Mouse (Mus musculus): ENCODE results near the gene Tent2.
A peak's percentile ranks its signal among the peaks of the same experiment; 100 is the strongest.
"Not testable (repeated sequence)": the region's sequence is repeated elsewhere in the genome, so short reads cannot be mapped to it uniquely, and the experiment has no call there.

The Tent2 gene

GRCm38 (mm10) chr13:93191831-93192645 is at the start of gene Tent2:
Tent2 (minus strand) TSS chr13:93192385.
- peak; percentile 91 for DNase-seq (ENCODE audit: extremely low spot score)

DNA sequence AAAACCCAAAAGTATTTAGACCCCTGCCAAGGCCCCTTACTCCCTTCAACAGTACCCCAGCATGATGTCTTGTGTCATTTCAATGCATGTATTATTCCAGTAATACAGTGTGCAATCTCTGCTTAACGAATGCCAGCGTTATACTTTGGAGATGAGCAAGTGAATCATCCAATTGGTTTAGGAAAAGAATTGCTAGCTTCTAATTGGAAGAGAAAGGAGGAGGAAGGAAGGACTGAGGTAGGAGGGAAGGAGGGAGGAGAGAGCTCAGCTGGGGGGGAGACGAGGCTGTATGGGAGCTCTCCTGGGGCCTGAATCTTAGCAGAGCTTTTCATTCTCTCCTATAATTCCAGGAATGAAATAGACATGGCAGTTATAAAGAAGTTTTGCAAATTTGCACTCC is 49.0 kb upstream of the Tent2 start:
- DNase-seq (ENCODE audit: extremely low spot score): no peak

GRCm38 (mm10) chr13:93239561-93239960 is 47.4 kb upstream of the Tent2 start:
- DNase-seq (ENCODE audit: extremely low spot score): no peak

GRCm38 (mm10) chr13:93239134-93239533 is 46.9 kb upstream of the Tent2 start:
- DNase-seq (ENCODE audit: extremely low spot score): no peak

DNA sequence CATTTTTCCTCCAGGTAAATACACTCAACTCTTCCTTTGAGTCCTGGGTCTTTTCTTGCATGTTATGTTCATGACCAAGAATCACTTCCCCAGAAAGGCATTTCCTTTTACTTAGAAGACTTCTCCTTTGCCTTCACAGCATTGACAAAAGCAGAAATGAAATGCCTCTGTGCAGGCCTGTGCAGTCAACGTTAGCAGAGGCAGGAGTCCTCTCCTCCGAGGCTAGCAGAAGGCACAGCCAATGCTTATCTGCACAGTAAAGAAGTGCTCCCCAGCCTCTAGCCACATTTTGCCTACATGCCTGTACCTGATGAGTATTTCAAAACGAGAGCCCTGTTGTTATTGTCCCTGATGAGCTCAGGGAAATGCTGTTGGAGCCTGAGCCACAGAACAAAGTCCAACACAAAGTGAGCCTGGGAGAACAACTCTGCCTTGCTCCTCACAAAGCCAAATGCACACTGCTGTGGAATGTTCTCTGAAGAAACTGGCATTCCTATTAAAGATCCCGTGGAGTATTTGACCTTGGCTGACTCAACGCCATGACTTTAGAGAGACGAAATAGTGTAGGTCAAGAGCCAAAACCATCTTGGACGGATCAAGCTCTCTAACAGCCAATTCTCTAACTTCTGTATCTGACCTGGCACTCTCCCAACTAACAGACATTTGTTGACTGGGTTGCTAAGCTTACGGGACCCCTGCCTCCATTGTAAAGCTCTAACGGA is 45.7 kb upstream of the Tent2 start:
- DNase-seq (ENCODE audit: extremely low spot score): no peak

- no peak for DNase-seq (ENCODE audit: extremely low spot score)
These were observed 42.3 kb upstream of the Tent2 start for GRCm38 (mm10) chr13:93234267-93235039.

GRCm38 (mm10) chr13:93232335-93232734 is 40.1 kb upstream of the Tent2 start:
- no peak for DNase-seq (ENCODE audit: extremely low spot score)

- no peak for DNase-seq (ENCODE audit: extremely low spot score)
These were observed 38.8 kb upstream of the Tent2 start for GRCm38 (mm10) chr13:93231016-93231415.

DNA sequence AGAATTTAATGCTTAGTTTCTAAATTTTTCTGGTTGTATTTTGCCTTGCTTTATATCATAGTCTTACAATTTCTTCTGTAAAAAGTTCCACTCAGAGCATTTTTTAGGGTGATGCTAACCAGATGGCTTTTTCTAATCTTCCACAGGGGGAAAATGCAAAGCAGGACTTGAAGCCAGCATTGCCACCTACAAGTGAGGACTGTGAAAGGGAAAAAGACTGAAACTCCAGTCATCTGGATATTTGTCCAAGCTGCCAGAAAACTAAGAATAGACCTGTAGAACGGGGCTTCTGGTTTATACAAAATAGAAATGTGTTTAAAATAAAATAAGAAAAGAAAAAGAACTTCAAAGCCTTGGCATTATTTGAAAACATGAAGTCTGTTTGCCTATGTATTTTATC is 19.6 kb upstream of the Tent2 start:
- DNase-seq (ENCODE audit: extremely low spot score): no peak

DNA sequence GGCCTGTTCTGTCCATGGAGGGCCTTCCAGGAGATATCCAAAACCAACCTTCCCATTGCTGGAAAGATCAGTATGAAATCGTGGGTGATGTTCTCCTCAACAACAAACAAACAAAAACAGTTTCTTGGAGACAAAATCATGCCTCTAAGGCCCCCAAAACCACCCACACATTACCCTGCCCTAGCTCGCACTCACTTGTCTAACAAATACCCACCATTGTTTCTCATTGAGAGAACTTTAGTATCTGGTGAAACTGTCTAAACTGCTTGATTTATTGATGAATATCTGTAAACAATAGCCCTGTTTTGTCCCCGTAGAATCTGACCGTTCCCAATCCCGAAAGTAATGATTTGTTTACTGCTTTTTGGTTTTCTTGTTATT is 451 bp upstream of the Tent2 start:
- DNase-seq (ENCODE audit: extremely low spot score): no peak

- DNase-seq (ENCODE audit: extremely low spot score): no peak
These were observed 2.8 kb downstream of the Tent2 start for GRCm38 (mm10) chr13:93189416-93189815.

DNA sequence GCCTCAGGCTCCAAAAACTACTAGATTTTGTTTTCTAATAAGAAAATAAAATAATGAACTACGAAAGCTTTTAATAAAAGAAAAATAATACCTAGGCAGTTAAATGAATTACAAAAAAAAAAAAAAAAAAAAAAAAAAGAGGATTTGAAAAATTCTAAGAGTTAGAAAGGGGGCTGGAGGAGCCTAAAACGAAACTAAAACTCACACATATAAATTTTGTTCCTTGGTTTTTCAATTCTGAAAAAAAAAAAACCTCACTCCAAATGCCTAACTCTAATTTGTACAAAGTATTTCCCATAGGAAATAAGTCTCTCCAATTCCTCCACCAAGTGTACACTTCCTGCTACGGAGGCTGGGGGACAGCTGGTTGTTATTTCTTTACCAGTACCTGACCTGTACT is 3.4 kb downstream of the Tent2 start:
- no peak for DNase-seq (ENCODE audit: extremely low spot score)

GRCm38 (mm10) chr13:93187792-93188191 is 4.4 kb downstream of the Tent2 start:
- not testable (repeated sequence) for DNase-seq (ENCODE audit: extremely low spot score)

DNA sequence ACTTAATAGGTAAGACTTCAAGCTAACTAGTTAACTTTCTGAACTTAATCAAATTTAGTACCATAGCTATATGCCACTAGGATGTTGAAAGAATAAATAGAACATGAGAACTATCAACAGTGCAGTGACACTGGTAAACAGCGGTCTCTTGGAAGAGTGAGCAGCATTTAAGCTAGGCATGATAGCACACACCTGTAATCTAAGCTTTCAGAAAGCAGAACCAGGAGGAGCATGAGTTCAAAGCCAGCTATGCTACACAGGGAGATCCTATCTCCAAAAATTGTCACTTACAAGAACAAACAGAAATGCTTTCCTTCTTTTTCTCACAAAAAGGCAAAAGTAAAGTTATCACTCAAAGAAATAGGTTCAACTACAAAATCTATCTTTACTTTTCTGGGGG is 11.8 kb downstream of the Tent2 start:
- no peak for DNase-seq (ENCODE audit: extremely low spot score)

DNA sequence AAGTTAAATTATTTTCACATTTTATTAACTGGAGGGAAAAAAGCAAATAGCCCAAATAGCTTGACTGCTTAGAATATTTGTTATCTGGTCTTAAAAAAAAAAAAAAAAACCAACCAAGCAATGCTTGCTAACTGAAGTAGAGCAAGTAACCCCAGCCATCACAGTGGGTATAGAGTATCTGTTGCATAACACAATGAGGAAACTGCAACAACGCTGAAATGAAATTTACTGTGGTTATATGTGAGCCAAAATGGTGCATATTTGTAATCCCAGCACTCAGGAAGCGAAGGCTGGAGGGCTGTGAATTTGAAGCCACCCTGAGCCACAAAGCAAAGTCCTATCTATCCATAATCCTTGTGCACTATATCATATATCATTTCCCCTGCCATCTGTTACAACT is 12.7 kb downstream of the Tent2 start:
- no peak for DNase-seq (ENCODE audit: extremely low spot score)

GRCm38 (mm10) chr13:93177571-93177970 is 14.6 kb downstream of the Tent2 start:
- DNase-seq (ENCODE audit: extremely low spot score): no peak

- DNase-seq (ENCODE audit: extremely low spot score): no peak
These were observed 28.9 kb downstream of the Tent2 start for GRCm38 (mm10) chr13:93163303-93163702.

DNA sequence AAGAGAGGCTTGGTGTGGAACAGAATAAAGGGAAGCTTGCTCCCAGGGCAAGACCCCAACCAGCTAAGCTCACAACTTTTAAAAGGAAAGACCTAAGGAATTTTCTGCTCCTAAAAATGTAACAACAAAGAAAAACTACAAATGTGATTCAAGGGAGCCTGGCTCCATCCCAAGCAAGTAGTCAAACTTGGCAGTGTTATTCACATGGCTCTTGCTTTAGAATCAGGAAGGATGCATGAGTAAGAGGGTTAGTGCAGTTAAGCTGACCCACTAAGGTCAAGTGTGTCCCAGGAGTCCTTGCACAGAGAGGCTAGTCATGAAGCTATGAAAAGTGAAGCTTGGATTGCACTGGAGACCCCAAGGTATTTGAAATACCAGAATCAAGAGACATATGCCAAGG is 29.7 kb downstream of the Tent2 start:
- DNase-seq (ENCODE audit: extremely low spot score): no peak

- no peak for DNase-seq (ENCODE audit: extremely low spot score)
These were observed 33.9 kb downstream of the Tent2 start for GRCm38 (mm10) chr13:93158261-93158660.

- no peak for DNase-seq (ENCODE audit: extremely low spot score)
These were observed 38.9 kb downstream of the Tent2 start for GRCm38 (mm10) chr13:93153280-93153679.

DNA sequence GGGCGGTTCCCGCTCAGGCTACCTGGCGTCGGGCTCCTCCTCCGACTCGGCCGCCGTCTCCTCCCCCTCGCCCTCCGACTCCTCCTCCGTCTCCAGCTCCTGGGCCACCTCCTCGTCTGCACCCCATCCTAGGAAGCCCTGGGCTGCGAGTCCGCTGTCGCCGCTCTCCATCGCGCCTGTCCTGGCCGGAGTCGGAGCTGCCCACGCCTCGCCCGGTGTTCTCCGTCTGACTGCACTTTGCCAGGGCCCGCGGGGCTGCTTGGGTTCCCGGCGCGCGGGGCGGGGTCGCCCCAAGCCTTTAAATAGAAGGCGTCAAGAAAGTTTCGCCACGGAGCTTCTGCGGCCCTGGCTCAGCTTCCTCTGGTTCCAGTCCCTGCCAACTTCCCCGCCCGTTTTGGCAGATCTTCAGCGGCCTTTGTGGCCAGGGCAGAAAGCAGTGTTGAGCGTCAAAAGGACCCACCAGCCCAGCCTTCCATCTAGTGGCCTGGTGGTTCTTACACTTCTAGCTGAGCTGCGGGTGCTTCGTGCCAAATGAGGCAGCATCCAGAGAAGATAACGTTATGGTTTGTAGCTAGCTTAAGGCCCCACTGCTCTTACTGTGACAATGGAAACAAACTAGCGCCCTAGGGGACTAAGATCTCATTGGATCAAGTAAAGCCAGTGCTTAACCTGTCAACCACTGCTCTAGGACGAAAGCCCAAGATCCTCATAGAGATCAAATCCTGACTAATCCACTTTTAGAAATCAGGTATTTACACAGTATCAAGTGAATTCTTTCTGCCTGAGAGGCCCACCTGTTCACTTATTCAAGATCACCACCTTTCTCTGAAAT is 47.6 kb downstream of the Tent2 start, which contains the start of gene Cmya5:
TSS of gene Cmya5 (minus strand) at position 389 of the 832 bp plus-strand sequence.
- peak; percentile 68 for DNase-seq (ENCODE audit: extremely low spot score)
